Mouse (Mus musculus) adrenal gland, adult 18-20 months (tissue): ENCODE results near the gene I830077J02Rik. TPM values are rescaled to one million over a fixed set of nuclear protein-coding genes. Genes with fewer than 3 reads are reported as not detected.

Experiments
- DNase-seq, 2 experiments: peaks; one replicate each; pipeline ENCODE4 v3.0.0; 2021 to 2022; ENCODE audit warnings: low spot score in 2 of 2
- long read RNA-seq, 2 experiments: library from polyadenylated mRNA; stranded (forward); transcript quantifications; one replicate each; pipeline ENCODE4 v2.0.0; 2021
- total RNA-seq, 2 experiments: library from RNA; stranded (reverse); gene quantifications; 1 replicate in 1 of 2; 2 replicates in 1 of 2; pipeline ENCODE4 v1.2.3; 2021

The I830077J02Rik gene
- 1 to 10 TPM; 1.0 to 1.2 TPM for total RNA-seq
- long read RNA-seq, experiment 1, result 0 reads
- long read RNA-seq, experiment 2, result 0 reads

- DNase-seq, result no peak
Measured at GRCm38 (mm10) chr3:105932240-105933071, at the start of gene I830077J02Rik. Gene I830077J02Rik (minus strand): TSS chr3:105932664.

DNA sequence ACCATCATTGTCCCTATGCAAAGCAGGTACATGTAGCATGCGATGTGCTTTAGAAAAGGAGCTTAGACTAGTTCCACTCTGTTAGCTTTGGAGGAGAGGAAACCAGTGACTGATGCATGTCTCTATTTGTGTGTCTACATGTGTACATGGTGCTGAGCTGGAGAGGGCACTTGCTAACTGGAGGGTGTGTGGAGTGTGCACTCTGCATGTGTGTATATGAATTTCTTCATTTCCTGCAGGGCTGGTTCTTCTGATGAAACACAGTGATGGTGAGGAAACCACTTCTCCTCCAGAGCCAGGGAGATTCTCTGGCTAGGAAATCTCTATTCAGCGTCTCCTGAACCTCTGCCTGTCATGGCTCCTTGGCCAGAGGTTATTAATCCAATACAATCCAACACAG lies 41.7 kb upstream of the I830077J02Rik start:
- DNase-seq, result no peak

GRCm38 (mm10) chr3:105973411-105973810 lies 40.9 kb upstream of the I830077J02Rik start, which contains the start of gene Ovgp1:
Gene Ovgp1 (plus strand): TSS chr3:105973711.
- no peak for DNase-seq

- DNase-seq, result no peak
Measured at GRCm38 (mm10) chr3:105971831-105972446, 39.5 kb upstream of the I830077J02Rik start.

GRCm38 (mm10) chr3:105960700-105961099 lies 28.2 kb upstream of the I830077J02Rik start:
- no peak for DNase-seq

GRCm38 (mm10) chr3:105959999-105960398 lies 27.5 kb upstream of the I830077J02Rik start, which contains the start of gene Atp5f1:
Gene Atp5f1 (minus strand): TSS chr3:105960099.
- no peak for DNase-seq

DNA sequence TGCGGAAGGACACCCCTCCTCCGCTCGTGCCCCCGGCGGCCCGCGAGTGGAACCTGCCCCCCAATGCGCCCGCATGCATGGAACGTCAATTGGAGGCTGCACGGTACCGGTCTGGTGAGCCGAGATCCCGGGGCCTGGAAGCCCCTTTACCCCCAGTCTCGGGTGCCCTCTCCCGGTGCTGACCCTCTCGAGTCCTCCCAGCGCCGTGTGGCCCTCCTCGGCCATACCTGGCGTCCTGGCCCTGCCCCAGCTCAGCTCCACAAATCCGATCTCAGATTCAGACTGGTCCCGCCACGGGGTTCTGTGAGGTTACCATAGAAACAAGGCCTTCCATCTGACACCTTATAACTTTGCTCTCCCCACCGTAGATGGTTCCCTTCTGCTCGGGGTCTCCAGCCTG lies 27.1 kb upstream of the I830077J02Rik start:
- DNase-seq, result no peak

DNA sequence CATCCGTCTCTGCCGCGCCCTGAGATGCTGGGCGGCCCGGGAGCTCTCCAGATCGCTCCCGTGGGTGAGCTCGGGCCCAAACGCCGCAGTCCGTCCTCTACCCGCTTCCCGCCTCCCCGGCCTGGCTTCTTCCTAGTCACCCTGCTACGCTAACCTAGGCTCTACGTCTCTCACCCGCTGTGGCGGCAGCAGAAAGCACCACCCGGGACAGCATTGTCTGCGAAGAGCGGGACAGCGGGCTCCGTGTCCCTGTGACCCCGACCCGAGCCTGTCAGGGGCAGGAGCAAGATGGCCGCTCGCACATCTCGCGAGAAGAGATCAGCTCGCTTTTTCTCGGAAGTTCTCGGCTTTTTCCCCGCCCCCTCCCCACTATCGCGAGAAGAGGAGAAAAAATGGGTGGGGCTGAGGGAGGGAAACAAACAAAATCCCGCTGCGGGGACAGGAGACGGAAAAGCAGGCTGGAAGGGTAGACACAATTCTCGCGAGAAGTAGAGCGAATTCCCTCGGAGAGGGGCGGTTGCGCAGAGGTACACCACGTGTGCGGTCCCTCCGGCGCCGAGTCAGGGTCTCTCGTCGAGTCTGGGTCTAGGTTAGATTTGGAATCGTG lies 26.6 kb upstream of the I830077J02Rik start, which contains the start of gene Wdr77:
Gene Wdr77, plus strand, starts transcription at position 396 of the 607 bp plus-strand sequence.
- DNase-seq, result peak; percentile 92 to 94

DNA sequence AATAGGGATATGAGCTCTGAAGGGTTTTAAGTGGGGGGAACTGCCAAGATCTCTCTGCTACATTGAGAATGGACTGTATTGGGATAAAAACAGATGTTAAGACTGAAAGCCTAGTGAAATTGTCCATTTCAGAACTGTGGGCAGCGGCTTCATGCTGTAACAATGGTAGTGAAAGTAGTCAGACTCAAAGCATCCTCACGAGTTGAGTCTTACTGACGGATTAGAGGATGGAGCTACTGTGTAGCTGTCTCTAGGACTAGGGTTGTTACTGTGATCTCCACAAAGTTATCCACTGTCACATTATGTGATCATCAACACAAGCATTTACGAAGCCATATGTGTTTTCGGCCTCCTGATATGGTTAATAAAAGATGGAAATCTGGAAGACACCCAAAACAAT lies 25.7 kb upstream of the I830077J02Rik start:
- DNase-seq, result no peak

- no peak for DNase-seq
Measured at GRCm38 (mm10) chr3:105957235-105957634, 24.8 kb upstream of the I830077J02Rik start.

- DNase-seq, result no peak
Measured at GRCm38 (mm10) chr3:105951348-105951747, 18.9 kb upstream of the I830077J02Rik start.

DNA sequence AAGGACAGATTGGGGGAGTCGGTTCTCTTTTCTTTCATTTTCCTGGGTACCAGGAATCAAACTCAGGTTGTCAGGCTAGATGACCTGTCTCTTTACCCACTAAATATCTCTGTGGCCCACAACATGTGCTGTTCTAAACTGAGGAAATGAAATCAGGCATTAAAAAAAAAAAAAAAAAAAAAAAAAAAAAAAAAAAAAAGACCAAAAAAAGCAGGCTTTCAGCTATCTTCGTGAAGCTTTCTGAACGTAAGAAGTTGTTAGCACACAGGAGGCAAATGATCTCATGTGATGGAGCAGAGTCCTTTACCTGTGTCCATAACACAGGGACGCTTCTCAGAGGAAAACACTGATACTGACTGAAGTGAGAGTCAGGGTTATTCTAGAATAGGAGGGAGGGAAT lies 3.6 kb upstream of the I830077J02Rik start:
- no peak for DNase-seq

GRCm38 (mm10) chr3:105935033-105935432 lies 2.6 kb upstream of the I830077J02Rik start:
- DNase-seq, result peak; percentile 14 to 34

DNA sequence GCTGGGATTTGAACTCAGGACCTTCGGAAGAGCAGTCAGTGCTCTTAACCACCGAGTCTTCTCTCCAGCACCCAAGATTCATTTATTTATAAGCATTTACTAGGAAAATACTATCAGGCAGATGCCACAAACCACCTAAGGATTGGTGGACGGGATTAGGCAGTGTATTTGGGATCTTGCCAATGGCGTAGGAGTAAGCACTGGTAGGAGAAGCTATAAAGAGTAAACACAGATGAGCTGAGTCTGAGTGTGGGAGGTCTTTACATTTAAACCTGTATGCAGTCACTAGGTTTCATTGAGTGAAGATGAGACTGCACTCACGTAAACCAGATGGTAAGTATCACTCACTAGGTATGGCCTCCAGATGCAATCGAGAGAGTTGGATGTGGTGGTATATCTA lies 1.5 kb upstream of the I830077J02Rik start:
- no peak for DNase-seq

DNA sequence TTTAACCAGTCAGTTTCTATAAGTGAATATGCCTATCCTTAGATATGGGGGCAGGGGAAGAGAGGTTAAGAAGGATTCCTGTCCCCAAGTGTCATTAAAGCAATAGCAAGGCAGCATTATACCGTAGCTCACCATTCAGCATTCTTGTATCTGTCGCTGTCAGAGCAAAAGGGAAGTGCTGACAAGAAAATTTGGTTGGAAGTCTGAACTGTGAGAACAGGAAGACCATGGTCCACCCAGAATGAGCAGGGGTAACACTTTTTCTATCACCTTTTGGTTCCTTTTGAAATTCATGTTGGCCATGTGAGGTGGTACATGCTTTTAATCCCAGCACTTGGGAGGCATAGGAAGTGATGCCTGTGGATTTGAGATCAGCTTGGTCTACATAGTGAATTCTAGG lies 1.4 kb downstream of the I830077J02Rik start:
- no peak for DNase-seq

GRCm38 (mm10) chr3:105929821-105930220 lies 2.6 kb downstream of the I830077J02Rik start:
- DNase-seq, result no peak

GRCm38 (mm10) chr3:105928781-105929180 lies 3.7 kb downstream of the I830077J02Rik start:
- DNase-seq, result no peak

DNA sequence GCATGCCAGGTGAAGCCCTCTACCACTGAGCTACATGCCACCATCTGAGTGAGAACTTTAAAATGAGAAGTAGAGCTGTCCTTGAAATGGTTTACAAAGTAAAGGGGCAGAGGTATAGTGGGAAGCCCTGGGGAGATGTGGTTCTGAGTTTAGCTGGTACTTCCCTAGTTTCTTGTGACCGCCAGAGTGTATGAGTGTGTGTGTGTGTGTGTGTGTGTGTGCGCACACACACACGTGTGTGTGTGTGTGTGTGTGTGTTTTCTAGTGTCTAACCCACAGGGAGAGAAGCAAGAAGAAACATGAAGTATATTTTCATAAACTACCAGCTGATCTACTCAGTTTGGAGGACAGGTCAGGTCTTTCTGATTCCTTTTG lies 4.3 kb downstream of the I830077J02Rik start:
- no peak for DNase-seq

DNA sequence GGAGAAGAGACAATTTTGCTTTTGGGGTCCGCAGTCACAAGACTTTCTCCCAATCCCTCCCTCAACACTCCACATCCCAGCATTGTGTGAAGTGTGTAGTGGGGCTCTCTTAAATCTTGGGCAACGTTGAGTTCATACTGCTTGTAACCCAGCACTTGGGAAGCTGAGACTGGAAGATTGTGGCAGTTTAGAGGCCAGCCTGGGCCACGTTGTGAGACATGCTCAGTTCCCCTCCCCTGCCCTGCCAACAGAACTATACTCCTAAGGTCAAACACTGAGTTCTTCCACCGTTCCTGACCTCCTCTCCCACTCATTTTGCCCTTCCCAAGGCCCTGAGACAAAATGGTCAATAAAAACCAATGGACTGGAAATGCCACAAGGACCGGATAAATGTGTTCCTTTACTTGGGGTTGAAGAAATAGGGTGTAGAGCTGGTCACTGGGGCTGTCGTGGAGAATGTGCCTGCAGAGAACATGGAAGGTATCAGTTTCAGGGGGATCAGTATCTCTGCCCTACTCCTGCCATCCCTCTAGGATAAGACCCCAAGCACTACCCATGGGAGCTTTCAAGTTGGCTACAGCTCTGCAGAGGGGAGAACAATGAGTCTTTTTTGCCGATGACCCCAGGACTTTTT lies 4.8 kb downstream of the I830077J02Rik start:
- no peak for DNase-seq

DNA sequence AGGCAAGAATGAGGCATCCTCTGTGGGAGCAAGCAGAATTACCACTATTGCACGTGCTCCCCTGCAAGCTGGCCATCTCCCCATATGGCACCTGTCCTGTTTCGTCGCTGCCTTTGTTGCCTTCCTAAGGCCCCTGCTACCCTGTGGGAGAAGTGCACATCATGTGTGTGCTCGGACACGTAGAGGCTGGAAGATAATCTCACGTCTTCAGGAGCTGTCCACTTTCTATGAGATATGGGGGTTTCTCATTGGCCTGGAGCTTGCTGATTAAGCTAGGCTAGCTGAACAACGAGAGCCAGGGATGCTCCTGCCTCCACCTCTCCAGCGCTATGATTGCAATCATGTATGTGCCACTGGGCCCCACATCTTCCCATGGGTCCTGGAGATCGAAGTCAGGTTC lies 7.8 kb downstream of the I830077J02Rik start:
- no peak for DNase-seq

- no peak for DNase-seq
Measured at GRCm38 (mm10) chr3:105921959-105922358, 10.5 kb downstream of the I830077J02Rik start.
